Mouse (Mus musculus) adrenal gland, postnatal 0 days (tissue): Measurements from ENCODE around the gene Arl6ip6. TPM values are rescaled to one million over a fixed set of nuclear protein-coding genes. Genes with fewer than 3 reads are reported as not detected.

Experiments
- polyA plus RNA-seq: library from polyadenylated mRNA; unstranded; fragments of >200 nt; fragmentation: Nextera tagmentation; extraction: Ambion mirVana; gene quantifications from 2 replicates; pipeline ENCODE4 v1.2.1, GENCODE M21; 2015

Gene Arl6ip6
- 28.8 and 47.4 TPM in 2 replicates for polyA plus RNA-seq

GRCm38 (mm10) chr2:53191523-53192220 is at the start of gene Arl6ip6:
TSS of gene Arl6ip6 (plus strand) at chr2:53191726.

GRCm38 (mm10) chr2:53190684-53191511 is 628 bp upstream of the Arl6ip6 start, which contains the start of gene Prpf40a:
TSS of gene Prpf40a (minus strand) at chr2:53191284.

Other genes with a start within 250 kb of the Arl6ip6 start
- gene Prpf40a, start 442 bp upstream of the Arl6ip6 start, polyA plus RNA-seq = 69.5 and 103 TPM in 2 replicates